Mouse (Mus musculus) adrenal gland, adult 2 months (tissue): ENCODE measurements around the gene Capn2. TPM values are rescaled to one million over a fixed set of nuclear protein-coding genes. Genes with fewer than 3 reads are reported as not detected.

Experiments
- DNase-seq: peaks from one replicate; pipeline ENCODE4 v3.0.0; 2021
- long read RNA-seq: library from polyadenylated mRNA; stranded (forward); transcript quantifications from one replicate; pipeline ENCODE4 v2.0.0, GENCODE M21; 2021
- polyA plus RNA-seq: library from polyadenylated mRNA; depleted of rRNA; stranded (reverse); fragments of >200 nt; gene quantifications from 2 replicates; pipeline ENCODE4 v1.2.3, GENCODE M21; 2012; rRNA removed
- total RNA-seq, 2 experiments: library from RNA; stranded (reverse); gene quantifications; 2 replicates each; pipeline ENCODE4 v1.2.3; 2021

Capn2 gene
- total RNA-seq (100 to 1,000 TPM in 1 of 2 experiments, 10 to 100 TPM in 1; 67.7 to 105 TPM), polyA plus RNA-seq (25.9 and 34.3 TPM in 2 replicates)
- long read RNA-seq, partial matches to known transcripts = 12 of 121 reads
- long read RNA-seq, other reads (novel, unspliced or antisense) = 109 of 121 reads

DNA sequence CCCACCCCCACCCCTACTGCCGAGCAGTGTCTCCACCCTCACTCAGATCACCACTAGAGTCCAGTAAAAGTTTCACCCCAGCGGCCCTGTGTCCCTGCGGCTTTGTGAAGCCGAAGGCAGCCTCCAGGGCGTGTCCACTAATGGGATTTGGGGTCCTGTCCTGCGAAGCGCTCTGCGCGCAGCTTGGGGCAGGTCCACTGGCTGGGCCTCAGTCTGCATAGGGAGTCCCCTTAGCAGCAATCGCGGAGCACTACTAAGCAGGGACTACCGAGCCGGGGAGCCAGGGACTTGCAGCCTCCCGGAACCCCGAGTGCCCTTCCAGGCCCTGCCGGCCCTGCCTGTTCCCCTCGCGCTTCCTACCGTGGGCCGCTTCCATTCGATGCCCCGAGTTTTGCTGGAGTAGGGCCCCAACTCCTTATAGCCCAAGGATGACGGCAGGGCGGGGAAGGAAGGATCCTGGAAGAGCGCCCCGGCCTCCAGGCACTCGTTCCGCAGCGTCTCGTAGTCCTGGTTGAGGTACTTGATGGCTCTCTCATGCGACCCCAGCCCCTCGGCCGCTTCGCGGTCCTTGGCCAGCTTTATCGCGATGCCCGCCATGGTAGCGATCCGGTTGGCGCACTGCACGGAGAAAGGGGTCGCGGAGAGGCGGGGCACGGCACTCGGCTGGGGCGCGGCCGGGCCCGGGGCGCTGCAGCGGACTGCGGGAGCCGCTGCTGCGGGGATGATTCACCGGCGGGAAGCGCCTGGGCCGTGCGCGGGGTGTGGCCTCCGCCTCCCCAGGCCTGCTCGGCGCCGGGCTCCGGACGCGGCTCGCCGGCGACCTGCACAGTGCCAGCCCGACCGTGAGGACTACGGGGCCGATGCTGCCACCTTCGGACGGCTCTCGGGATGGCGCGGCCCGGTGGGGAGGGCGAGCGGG lies at the start of gene Capn2:
Gene Capn2, minus strand, starts transcription at position 851 of the 919 bp plus-strand sequence.
- peak; percentile 94 for DNase-seq

DNA sequence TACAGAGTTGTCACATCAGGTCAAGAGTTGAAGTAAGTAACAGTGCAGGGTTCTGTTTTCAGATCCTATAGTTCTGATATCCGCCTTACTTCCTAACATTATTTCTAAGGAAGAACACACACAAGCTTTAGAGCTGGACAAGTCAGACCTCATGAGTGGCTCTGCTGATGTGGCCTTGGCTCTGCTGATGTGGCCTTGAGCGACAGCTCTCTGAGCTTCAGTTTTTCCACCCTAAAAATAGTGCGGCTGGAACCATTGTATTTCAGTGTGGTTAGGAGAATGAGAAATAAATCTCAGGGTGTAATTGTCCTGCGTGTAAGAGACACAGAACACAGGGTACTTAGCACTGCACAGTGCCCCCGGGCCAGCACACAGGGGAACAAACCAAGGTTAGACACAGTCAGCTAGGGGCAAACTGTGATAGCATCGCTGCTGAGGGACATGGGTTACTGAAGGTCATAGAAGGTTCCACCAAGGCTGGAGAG lies 48.0 kb upstream of the Capn2 start:
- DNase-seq = peak; percentile 67

DNA sequence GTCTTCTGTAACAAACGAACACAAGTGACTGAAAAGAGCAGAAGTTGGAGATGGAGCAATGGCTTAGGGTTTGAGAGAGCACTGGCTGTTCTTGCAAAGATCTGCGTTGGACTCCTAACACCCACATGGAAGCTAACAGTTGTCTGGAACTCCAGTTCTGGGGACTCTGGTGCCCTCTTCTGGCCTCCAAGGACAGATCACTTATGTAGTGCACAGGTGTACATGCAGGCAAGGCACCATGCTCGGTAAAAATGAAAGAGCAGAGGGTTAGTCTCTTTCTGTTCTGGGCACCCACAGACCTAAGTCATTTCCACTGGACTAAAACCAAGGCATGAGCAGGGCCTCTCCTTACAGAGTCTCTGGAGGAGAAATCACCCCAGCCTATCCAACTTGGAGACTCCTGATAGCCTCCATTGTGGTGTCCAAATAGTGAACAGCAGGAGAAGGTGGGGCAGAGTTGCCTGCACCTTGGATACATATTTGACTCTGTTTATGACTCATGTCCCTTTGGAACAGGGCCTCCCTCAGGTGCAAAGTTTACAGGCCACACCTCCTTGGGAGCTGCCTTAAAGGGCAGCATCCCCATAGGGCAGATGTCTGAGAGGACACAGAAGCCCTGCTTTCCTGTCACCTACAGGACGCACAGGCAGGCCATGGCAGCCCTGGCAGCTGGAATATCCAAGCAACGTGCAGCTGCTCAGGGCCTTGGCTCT lies 47.2 kb upstream of the Capn2 start, which contains the start of gene Capn8:
Gene Capn8, plus strand, starts transcription at position 600 of the 713 bp plus-strand sequence.
- peak; percentile 12 for DNase-seq

DNA sequence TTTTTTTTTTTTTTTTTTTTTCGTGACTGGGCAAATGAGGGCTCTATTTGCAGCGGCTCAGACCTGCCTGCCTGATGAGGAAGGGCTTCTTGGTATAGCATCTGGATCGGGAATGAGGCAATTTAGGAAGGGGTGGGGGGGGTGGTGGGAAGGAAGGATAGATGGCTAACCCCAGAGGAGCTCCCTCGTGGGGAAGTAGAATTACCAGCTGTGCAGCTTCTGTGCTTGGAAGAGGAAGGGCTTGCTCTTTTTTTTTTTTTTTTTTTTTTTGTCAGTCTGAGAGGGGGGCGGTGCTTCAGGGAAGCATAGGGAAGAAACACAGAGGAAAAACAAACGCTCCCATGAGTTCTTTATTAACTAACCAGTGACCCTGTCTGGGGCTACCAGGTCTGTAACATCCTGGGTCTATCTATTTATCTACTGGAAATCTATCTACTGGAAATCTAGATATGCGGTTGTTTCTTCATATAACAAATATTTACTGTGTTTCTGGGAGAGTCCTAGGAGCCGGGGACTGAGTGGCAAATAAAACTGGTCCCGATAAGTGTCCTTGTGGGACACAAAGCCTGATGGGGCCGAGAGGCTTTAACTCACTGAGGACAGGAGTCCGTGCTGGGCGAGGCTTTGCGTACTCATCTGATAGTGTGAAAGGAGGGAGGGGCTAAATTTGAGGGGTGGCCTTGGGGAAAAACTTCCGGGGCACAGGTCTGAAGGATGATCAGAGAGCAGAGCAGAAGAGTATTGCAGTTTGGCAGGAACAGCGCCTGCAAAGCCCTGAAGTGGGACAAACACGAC lies 45.4 kb upstream of the Capn2 start:
- DNase-seq = no peak

DNA sequence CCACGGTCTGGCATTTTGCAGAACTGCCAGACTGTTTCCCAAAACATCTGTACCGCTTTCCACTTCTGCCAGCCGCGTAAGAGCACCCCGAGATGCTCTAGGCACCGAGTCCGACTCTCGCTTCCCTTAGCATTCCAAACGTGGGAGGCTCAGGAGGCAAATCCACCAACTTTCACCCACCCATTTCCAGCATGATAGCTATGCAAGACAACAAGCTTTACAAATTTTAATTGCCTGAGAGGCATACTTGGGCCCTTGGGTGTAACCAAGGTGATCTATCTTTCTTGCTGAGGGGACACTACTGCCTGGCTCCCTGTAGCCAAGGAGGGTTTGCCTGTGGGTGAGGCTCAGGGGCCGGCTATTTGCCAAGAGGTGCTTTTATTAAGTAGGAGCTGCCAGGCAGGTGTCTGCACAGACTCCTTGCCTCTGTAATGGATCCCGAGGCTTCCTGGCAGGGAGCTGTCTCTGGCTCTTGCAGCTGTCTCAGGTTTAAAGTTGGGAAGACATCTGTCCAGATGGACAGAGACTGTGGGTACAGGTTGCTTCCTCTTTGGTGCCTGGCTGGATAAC lies 44.6 kb upstream of the Capn2 start:
- DNase-seq = no peak

DNA sequence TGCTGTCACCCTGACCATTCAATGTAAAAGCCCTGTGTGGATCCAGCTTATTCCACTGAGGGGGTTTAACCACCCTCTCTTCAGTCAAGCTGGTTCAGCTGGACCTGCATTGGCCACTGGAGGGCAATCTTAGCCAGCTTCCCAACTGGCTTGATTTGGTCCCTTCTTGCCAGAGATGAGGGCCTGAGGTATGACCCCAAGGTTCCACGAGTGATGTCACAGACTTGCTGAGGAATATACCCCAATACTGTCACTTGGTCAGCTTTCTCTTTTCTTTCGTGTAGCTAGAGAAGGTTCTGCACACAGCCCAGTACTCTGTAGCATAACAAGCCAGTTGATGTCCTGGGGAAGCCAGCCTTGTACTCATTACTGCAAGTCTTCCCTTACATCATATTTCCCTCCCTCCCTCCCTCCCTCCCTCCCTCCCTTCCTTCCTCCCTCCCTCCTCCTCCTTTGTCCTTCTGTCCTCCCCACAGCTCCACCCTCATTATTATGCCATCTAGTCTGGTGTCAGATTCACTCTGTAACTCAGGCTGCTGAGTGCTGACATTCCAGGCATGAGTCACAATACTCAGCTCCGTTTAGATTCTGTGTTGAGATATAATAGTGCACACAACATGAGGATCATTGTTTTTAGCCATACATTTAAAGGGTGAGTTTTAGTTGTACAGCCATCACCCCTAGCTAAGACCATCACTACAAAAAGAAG lies 43.1 kb upstream of the Capn2 start:
- peak; percentile 65 for DNase-seq

DNA sequence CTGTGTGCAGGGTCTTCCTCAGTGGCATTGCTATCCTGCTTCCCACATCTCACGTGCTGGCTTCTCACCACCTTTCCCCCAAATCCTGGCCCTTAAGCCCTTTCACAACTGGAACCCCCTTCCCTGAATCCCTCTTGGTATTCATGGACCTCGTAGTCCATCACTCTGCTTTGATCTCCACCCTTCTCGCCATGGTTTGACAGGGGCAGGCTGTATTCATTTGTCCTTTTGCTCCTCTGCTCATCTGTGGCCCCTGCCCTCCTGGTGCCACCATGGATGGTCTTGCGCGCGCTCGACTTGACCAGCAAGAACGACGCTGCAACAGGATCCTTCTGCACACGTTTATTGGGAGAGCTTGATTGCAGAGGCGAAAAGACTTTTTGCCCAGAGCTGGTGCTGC lies 42.1 kb upstream of the Capn2 start:
- no peak for DNase-seq

DNA sequence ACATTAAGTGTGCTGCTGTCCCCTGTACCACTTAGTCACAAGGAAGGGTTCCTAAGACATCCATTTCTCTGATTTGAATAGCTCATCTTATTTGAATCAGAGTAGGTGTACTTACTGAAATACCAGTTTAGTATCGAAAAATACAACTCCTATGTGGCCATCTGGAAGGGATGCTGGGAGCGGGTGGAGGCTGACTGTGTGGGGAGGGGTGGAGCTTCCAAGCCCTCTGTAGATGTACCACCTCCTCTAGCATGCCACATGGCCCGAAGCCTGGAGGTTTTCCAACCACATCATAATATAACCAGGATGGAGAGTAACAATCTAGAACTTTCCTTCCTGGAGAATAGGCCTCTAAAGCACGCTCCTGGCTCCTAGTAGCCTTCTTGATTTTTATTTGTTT lies 40.9 kb upstream of the Capn2 start:
- no peak for DNase-seq

DNA sequence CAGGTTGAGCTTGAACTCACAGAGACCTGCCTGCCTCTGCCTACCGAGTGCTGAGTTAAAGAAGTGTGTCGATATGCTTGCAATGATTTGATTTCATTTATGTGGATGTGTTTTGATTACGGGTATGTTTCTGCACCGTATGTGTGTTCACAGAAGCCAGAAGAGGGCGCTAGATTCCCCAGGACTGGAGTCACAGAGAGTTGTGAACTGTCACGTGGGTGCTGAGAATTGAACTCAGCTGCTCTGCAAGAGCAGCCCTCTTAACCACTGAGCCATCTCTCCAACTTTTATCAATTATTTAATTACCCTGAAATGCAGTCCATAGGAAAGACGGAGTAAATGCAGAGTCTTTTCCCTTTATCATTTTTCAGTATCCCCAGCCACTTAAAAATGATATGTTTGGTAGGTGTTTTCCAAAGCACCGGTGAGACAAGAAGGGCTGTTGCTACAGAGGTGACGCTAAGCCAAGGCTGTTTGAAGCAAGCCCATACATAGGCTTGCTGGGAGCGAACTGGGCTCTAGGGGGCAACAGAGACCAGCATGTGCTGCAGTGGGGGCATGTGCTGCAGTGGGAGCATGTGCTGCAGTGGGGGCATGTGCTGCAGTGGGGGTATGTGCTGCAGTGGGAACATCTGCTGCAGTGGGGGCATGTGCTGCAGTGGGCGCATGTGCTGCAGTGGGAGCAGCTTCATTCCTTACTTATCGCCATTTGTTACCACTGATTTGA lies 36.4 kb upstream of the Capn2 start:
- DNase-seq = peak; percentile 59

DNA sequence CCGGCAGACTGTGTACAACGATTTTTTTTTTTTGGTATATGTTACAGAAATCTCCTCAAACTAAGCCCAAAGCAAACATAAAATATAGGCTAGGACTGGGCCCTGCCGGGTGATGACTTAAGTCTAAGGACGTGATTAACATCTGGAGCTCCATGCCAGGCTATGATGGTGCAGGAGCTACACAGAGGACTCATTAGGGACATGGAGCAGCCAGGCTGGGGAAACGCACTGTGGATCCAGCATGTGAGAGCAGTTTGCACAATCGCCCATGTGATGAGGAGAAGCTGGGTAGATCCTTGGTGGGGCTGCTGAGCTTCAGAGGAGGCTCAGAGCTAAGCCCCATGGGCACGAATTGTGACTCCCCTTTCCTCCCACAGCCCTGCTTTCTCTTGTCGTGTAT lies 33.4 kb upstream of the Capn2 start:
- no peak for DNase-seq

DNA sequence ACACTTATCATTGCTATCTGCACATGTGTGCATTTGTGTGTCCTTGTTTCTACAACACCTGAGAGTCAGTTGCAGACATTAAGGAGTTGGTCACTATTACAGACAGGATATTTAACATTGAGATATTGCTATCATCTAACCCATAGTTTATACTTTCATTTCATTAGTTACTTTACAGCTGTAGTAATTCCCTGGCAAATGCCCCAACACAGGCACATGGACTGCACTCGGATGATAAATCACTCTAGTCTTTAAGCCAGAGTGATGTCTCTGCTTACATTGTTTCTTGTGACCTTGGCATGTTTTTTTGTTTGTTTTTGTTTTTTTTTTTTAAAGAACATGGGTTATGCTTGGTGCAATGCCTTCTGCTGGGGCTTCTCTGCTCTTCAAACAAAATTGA lies 26.5 kb upstream of the Capn2 start:
- no peak for DNase-seq

DNA sequence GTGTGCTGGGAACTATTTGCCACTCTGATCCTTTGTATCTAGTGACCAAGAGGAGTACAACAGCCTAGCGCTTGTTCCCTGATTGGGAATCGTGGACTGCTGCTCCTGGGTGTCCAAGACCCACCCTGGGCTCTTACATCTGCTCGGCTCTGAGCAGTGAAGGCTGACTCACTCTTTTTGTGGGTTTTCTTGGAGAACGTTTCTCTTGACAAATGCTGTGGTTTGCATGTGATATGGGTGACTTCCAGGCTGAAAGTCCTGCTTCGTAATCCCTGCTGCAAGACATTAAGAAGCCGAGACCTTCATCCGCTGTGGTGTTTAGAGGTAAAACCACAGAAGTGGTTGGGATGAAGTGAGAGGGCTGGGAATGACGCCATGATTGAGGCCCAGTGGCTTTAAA lies 25.7 kb upstream of the Capn2 start:
- peak; percentile 18 for DNase-seq

DNA sequence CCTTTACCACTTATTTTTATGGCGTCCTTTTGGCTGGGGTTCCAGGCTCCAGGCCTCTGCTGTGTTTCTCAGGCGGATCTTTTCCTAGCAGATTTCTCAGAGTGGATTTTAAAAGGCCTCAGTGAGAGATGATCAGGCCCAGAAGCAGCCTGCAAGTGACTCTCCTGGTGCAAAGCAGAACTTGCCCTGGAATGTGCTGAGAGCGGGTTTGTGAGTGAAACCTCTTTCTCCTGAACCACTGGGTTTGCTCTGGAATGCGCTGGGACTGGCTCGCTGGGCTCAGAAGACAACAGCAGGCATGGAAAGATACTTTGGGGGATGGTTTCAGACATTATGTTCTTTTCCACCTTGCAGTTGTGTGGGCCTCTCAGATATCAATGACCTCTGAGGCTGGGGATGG lies 24.7 kb upstream of the Capn2 start:
- DNase-seq = no peak

DNA sequence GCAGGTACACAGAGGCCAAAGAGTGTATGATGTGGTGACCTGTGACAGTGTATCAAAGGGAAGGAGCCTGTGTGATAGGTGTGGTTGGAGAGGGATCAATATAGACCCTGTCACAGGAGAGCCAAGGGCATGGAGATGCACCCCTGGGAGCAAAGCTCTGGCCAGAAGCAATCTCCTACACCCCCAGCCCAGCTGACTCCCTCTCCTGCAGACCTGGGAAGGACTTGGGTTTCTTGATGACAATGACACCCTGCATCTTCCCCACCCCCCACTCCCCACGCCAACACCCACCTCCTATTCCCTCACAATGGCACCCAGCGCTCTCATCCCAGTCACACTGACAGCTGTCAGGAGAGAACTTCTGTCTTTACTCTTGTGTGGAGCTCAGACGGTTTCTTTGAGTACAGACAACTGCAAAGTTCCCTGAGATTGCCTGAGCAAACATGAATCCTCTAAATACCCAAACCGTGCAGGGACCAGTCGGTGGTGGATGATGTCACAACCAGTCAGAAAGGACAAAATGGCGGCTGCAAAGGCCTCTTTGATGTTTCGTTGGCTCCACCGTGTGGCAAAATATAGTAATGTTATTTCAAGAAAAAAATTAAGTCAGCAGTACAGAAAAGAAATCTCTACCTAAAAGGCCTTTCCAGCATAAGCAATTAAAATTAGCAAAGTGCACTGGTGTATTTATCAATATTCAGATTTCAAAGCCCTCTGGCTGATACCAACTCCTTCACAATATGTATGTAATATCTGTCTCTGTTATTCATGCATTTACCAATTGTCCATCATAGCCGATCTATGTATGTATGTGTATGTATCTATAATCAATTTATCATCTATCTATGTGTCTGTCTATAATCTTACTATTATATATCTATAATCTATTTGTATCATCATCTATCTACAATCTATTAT lies 21.9 kb upstream of the Capn2 start:
- DNase-seq = peak; percentile 70

DNA sequence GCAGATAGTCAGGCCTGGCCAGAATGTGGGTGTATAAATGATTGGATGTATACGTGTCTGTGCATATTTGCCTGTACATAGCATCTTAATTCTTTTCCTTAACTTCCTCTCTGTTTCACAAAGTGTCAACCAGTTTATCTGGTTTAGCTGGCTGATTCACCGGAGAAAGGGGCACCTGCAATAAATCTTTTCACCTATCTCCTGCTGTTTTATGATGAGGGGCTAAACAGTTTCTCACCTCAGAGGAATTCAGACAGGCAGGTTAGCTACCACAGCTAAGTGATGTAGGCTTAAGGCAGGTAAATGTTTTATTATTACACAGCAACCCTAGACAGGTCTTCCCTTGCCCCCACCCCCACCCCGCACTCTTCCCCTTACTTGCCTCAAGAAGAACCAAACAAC lies 17.7 kb upstream of the Capn2 start:
- DNase-seq = no peak

DNA sequence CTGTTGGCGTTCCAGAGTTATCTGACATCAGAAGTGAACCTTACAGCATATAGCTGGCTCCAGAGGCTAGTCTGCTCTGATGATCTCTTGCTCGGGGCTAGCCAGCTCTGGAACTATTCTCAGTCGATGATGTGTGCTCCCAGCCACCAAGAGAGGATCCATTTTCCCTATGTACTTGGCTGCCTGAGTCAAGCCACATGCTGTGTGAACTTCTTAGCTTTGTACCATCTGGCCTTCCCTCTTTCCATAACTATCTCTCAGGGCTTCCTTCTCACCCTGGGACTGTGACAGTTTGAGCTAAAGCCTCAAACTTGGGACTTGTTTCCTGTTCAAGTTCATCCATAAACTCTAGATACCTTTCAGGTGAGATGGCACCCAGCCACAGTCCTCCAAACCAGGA lies 16.2 kb upstream of the Capn2 start:
- no peak for DNase-seq

DNA sequence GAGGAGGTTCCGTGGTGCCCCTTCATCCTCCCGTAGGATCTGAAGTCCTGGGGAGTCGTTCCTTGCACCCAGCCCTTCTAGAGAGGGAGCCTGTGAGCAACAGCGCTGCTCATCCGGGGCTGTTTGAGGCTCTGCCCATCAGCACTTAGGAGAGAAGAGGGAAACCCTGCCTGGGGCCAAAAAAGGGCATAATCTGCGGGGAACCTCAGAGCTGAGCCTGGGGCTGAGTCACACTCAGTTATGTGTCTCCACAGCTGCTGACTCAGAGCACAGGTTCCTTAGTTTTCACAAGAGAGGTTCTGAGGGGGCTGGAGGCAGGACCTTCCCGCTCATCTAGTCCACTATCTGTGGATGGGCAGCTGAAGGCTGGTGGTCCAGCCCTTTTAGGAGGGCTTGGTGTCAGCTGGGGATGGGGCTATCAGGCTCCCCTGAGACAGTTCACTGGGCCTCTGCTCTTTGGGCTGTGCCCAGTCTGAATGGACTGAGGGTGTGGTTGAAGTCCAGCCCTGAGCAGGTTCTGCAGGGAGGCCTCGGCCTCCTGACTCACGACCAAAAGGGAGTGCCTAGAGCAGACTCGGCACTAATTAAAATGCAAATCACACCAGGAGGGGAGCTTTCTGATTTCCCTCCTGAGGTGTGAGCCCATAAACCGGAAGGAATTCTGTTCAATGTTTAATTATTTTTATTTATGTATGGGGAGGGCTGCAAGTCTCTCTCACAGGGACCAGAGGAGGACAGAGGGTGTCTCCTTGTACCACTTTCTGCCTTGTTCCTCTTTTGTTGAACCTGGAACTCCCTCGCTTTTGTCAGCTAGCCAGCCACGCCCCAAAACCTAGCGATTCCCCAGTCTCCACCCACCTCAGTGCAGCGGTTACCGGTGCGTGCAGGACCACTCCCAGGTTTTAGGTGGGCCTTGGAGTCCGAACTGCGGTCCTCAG lies 10.8 kb upstream of the Capn2 start:
- DNase-seq = peak; percentile 86

DNA sequence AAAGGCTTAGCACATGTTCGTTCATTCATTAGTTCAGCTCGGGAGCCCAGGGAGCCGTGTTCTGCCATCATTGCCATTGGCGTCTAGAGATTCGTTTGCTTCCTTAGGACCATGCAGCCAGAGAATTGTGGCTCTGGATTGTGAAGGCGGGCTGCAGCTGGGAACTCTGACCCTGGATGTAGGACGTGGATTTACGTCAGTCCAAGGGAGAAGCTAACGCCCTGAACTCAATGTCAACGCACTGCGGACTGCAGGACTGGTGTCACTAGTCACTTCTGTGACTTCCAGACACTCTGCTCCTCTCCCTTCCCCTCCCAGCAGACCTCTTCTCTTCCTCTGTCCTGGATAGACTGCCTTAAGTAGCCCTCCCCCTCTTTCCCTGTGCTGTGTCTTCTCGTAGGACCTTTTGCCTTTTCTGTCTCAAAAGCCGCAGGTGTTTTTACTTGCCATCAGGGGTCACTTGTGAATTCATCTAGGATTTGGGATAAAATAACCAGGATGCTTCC lies 9.9 kb upstream of the Capn2 start:
- DNase-seq = no peak
